Mouse (Mus musculus) CH12.LX (cell line): ENCODE results near the gene Pnpla3.

Source experiments
- E2F4 ChIP-seq: IDR thresholded peaks from 2 replicates; pipeline ENCODE4 v1.6.1; 2011; ENCODE audit warnings: low read depth, low read length, improper control_type of control experiment; ENCODE audit not compliant: insufficient replicate concordance
- MAX ChIP-seq: IDR thresholded peaks from 2 replicates; pipeline ENCODE4 v1.6.1; 2011; ENCODE audit warnings: low read length, improper control_type of control experiment
- MEF2A ChIP-seq: IDR thresholded peaks from 2 replicates; pipeline ENCODE4 v1.6.1; 2014; ENCODE audit warnings: low read depth, mild to moderate bottlenecking, inconsistent platforms, low read length, improper control_type of control experiment, borderline replicate concordance
- NELFE ChIP-seq: IDR thresholded peaks from 2 replicates; pipeline ENCODE4 v1.6.1; 2011; ENCODE audit warnings: low read depth, low read length, improper control_type of control experiment
- NRF1 ChIP-seq: IDR thresholded peaks from 2 replicates; pipeline ENCODE4 v1.6.1; 2014; ENCODE audit warnings: low read depth, mild to moderate bottlenecking, inconsistent platforms, low read length, improper control_type of control experiment, moderate library complexity
- POLR2A ChIP-seq: IDR thresholded peaks from 2 replicates; pipeline ENCODE4 v1.6.1; 2011; ENCODE audit warnings: low read depth, mild to moderate bottlenecking, improper control_type of control experiment, low read length
- UBTF ChIP-seq: IDR thresholded peaks from 2 replicates; pipeline ENCODE4 v1.6.1; 2012; ENCODE audit warnings: low read depth, mild to moderate bottlenecking, inconsistent platforms, low read length, improper control_type of control experiment, moderate library complexity
- ZNF384 ChIP-seq: IDR thresholded peaks from 2 replicates; pipeline ENCODE4 v1.6.1; 2012; ENCODE audit warnings: low read depth, low read length, improper control_type of control experiment, inconsistent platforms

DNA sequence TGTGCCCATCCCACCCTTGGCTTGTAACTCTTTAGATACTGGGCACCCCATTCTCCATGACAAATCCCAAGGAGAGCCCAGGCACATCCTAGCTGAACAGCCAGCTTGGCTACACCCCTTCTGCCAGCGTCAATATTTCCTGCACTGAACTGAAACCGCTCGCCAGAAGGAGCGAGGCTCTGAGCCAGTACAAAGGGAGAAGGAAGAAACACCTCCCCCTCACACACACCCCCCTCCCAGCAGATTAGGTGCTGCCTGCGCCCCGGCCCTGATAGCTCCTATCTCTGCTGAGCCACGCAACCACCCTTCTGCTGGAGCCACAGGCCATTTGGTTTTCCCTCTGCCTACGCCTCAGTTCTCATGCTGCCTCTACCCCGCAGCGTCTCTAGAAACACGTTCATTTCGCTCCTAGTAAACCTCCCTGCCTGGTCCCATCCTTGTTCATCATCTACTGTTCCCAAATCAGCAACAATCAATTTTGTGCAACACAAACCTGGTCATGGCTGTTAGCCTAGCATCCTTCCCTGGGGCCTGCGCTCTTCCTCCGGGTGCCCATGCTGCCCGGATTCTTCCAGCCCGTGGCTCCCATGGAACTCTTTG, 63.6 kb downstream of the Pnpla3 start:
- no peak for TF ChIP-seq POLR2A
- no peak for TF ChIP-seq MEF2A
- TF ChIP-seq MAX: no peak
- TF ChIP-seq UBTF: no peak
- TF ChIP-seq E2F4: no peak
- no peak for TF ChIP-seq NRF1
- TF ChIP-seq ZNF384: no peak
- TF ChIP-seq NELFE: no peak
